Mouse (Mus musculus): ENCODE data around the gene Plod2. TPM values are rescaled to one million over a fixed set of nuclear protein-coding genes. Genes with fewer than 3 reads are reported as not detected.
A peak's percentile ranks its signal among the peaks of the same experiment; 100 is the strongest.

Plod2 gene
- polyA plus RNA-seq, 1 experiment from 2014 or later: 39.5 TPM

GRCm38 (mm10) chr9:92560840-92561547 lies 19.0 kb downstream of the Plod2 start:
- H3K27ac ChIP-seq: 0 out of 2 replicates have a peak overlapping the region, but pooled peaks have one; percentile 22
- 77% methylated on average over 6 of the region's 6 CpGs for WGBS

GRCm38 (mm10) chr9:92562416-92562815 lies 20.4 kb downstream of the Plod2 start:
- Histone ChIP-seq H3K27me3 (ENCODE audit: insufficient read depth, poor library complexity, severe bottlenecking) (no peaks in the 10 kb centered on the region), H3K27ac (no peak overlapping the region), H3K9me3 (no peaks in the 10 kb centered on the region), H3K36me3 (no peaks in the 10 kb centered on the region), H3K4me1 (peaks cover 26% of the 10 kb centered on the region; the same call in 1 of the 2 replicates), H3K4me3 (no peak overlapping the region)
- DNase-seq (ENCODE audit: low spot score): no peak
- WGBS: 67% methylated on average over 5 of the region's 5 CpGs

More at GRCm38 (mm10) chr9:92560840-92561547, 19.0 kb downstream of the Plod2 start:
- Histone ChIP-seq H3K27me3 (ENCODE audit: insufficient read depth, poor library complexity, severe bottlenecking) (no peaks in the 10 kb centered on the region), H3K4me1 (peaks cover 26% of the 10 kb centered on the region; the same call in 1 of the 2 replicates), H3K9me3 (no peaks in the 10 kb centered on the region), H3K36me3 (no peaks in the 10 kb centered on the region), H3K4me3 (no peak overlapping the region)
- DNase-seq (ENCODE audit: low spot score): no peak

- Histone ChIP-seq H3K27ac (no peak overlapping the region), H3K4me1 (peaks cover 26% of the 10 kb centered on the region; the same call in 1 of the 2 replicates), H3K27me3 (ENCODE audit: insufficient read depth, poor library complexity, severe bottlenecking) (no peaks in the 10 kb centered on the region), H3K4me3 (no peak overlapping the region), H3K9me3 (no peaks in the 10 kb centered on the region), H3K36me3 (no peaks in the 10 kb centered on the region)
- 91% methylated on average over 6 of the region's 6 CpGs for WGBS
- DNase-seq (ENCODE audit: low spot score): no peak
Observed at GRCm38 (mm10) chr9:92563306-92563705, 21.3 kb downstream of the Plod2 start.

- DNase-seq (ENCODE audit: low spot score): no peak
- no peaks in the 10 kb centered on the region for H3K36me3 ChIP-seq
- no peak overlapping the region for H3K4me3 ChIP-seq
- H3K27me3 ChIP-seq (ENCODE audit: insufficient read depth, poor library complexity, severe bottlenecking): no peaks in the 10 kb centered on the region
- WGBS: 97% methylated on average over 1 of the region's 1 CpGs
- no peaks in the 10 kb centered on the region for H3K9me3 ChIP-seq
- H3K4me1 ChIP-seq: peaks cover 26% of the 10 kb centered on the region; the same call in 1 of the 2 replicates
- H3K27ac ChIP-seq: no peak overlapping the region
Observed at GRCm38 (mm10) chr9:92564391-92564790, 22.4 kb downstream of the Plod2 start.

GRCm38 (mm10) chr9:92566234-92566633 lies 24.2 kb downstream of the Plod2 start:
- H3K9me3 ChIP-seq: no peaks in the 10 kb centered on the region
- H3K4me1 ChIP-seq: peaks cover 8% of the 10 kb centered on the region; the same call in 1 of the 2 replicates
- DNase-seq (ENCODE audit: low spot score): no peak
- H3K27me3 ChIP-seq (ENCODE audit: insufficient read depth, poor library complexity, severe bottlenecking): no peaks in the 10 kb centered on the region
- no peaks in the 10 kb centered on the region for H3K36me3 ChIP-seq
- WGBS: 66% methylated on average over 3 of the region's 3 CpGs
- no peak overlapping the region for H3K4me3 ChIP-seq
- no peak overlapping the region for H3K27ac ChIP-seq

GRCm38 (mm10) chr9:92567474-92567873 lies 25.5 kb downstream of the Plod2 start:
- H3K4me1 ChIP-seq: peaks cover 5% of the 10 kb centered on the region; the same call in 1 of the 2 replicates
- H3K36me3 ChIP-seq: no peaks in the 10 kb centered on the region
- H3K27me3 ChIP-seq (ENCODE audit: insufficient read depth, poor library complexity, severe bottlenecking): no peaks in the 10 kb centered on the region
- H3K9me3 ChIP-seq: no peaks in the 10 kb centered on the region
- no peak overlapping the region for H3K4me3 ChIP-seq
- no peak for DNase-seq (ENCODE audit: low spot score)
- H3K27ac ChIP-seq: no peak overlapping the region
- 67% methylated on average over 7 of the region's 7 CpGs for WGBS

GRCm38 (mm10) chr9:92568798-92569197 lies 26.8 kb downstream of the Plod2 start:
- no peak overlapping the region for H3K27ac ChIP-seq
- H3K36me3 ChIP-seq: no peaks in the 10 kb centered on the region
- H3K4me3 ChIP-seq: no peak overlapping the region
- no peaks in the 10 kb centered on the region for H3K27me3 ChIP-seq (ENCODE audit: insufficient read depth, poor library complexity, severe bottlenecking)
- 95% methylated on average over 3 of the region's 3 CpGs for WGBS
- H3K9me3 ChIP-seq: no peaks in the 10 kb centered on the region
- DNase-seq (ENCODE audit: low spot score): no peak
- peaks cover 4% of the 10 kb centered on the region; the same call in 1 of the 2 replicates for H3K4me1 ChIP-seq

- 80% methylated on average over 8 of the region's 8 CpGs for WGBS
- Histone ChIP-seq H3K4me1 (no peaks in the 10 kb centered on the region; the same call in 1 of the 2 replicates), H3K27me3 (ENCODE audit: insufficient read depth, poor library complexity, severe bottlenecking) (no peaks in the 10 kb centered on the region), H3K27ac (no peak overlapping the region), H3K9me3 (no peaks in the 10 kb centered on the region), H3K36me3 (0 out of 2 replicates have a peak, but pooled peaks cover 2% of the 10 kb centered on the region), H3K4me3 (no peak overlapping the region)
- no peak for DNase-seq (ENCODE audit: low spot score)
Observed at GRCm38 (mm10) chr9:92572376-92573108, 30.5 kb downstream of the Plod2 start.

- H3K4me1 ChIP-seq: peaks cover 10% of the 10 kb centered on the region; the same call in 1 of the 2 replicates
- whole genome bisulfite sequencing: 41% methylated on average over 5 of the region's 5 CpGs
- peaks cover 18% of the 10 kb centered on the region for H3K36me3 ChIP-seq
- H3K27ac ChIP-seq: peak overlapping the region; percentile 17; the same call in 1 of the 2 replicates
- H3K4me3 ChIP-seq: no peak overlapping the region
- H3K27me3 ChIP-seq (ENCODE audit: insufficient read depth, poor library complexity, severe bottlenecking): no peaks in the 10 kb centered on the region
- H3K9me3 ChIP-seq: no peaks in the 10 kb centered on the region
- no peak for DNase-seq (ENCODE audit: low spot score)
Observed at GRCm38 (mm10) chr9:92583876-92584275, 41.9 kb downstream of the Plod2 start.

GRCm38 (mm10) chr9:92586025-92586424 lies 44.0 kb downstream of the Plod2 start:
- DNase-seq (ENCODE audit: low spot score): no peak
- Histone ChIP-seq H3K36me3 (peaks cover 24% of the 10 kb centered on the region), H3K27ac (no peak overlapping the region), H3K4me1 (peaks cover 10% of the 10 kb centered on the region; the same call in 1 of the 2 replicates), H3K9me3 (no peaks in the 10 kb centered on the region), H3K4me3 (no peak overlapping the region), H3K27me3 (ENCODE audit: insufficient read depth, poor library complexity, severe bottlenecking) (no peaks in the 10 kb centered on the region)
- WGBS: 84% methylated on average over 1 of the region's 1 CpGs

- no peak overlapping the region for H3K27ac ChIP-seq
- peaks cover 26% of the 10 kb centered on the region for H3K36me3 ChIP-seq
- DNase-seq (ENCODE audit: low spot score): no peak
- 89% methylated on average over 8 of the region's 8 CpGs for WGBS
- no peak overlapping the region for H3K4me3 ChIP-seq
- no peaks in the 10 kb centered on the region for H3K9me3 ChIP-seq
- H3K27me3 ChIP-seq (ENCODE audit: insufficient read depth, poor library complexity, severe bottlenecking): no peaks in the 10 kb centered on the region
- peaks cover 10% of the 10 kb centered on the region; the same call in 1 of the 2 replicates for H3K4me1 ChIP-seq
Observed at GRCm38 (mm10) chr9:92587391-92587790, 45.4 kb downstream of the Plod2 start.

GRCm38 (mm10) chr9:92588226-92588625 lies 46.2 kb downstream of the Plod2 start:
- Histone ChIP-seq H3K4me1 (peaks cover 10% of the 10 kb centered on the region; the same call in 1 of the 2 replicates), H3K27ac (no peak overlapping the region), H3K9me3 (no peaks in the 10 kb centered on the region), H3K27me3 (ENCODE audit: insufficient read depth, poor library complexity, severe bottlenecking) (no peaks in the 10 kb centered on the region), H3K36me3 (peaks cover 29% of the 10 kb centered on the region), H3K4me3 (no peak overlapping the region)
- no peak for DNase-seq (ENCODE audit: low spot score)
- WGBS: 78% methylated on average over 1 of the region's 1 CpGs

GRCm38 (mm10) chr9:92589021-92589420 lies 47.0 kb downstream of the Plod2 start:
- 87% methylated on average over 5 of the region's 5 CpGs for WGBS

More at GRCm38 (mm10) chr9:92589021-92589420, 47.0 kb downstream of the Plod2 start:
- no peak for DNase-seq (ENCODE audit: low spot score)
- Histone ChIP-seq H3K27me3 (ENCODE audit: insufficient read depth, poor library complexity, severe bottlenecking) (no peaks in the 10 kb centered on the region), H3K36me3 (peaks cover 29% of the 10 kb centered on the region), H3K4me3 (no peak overlapping the region), H3K9me3 (no peaks in the 10 kb centered on the region), H3K27ac (no peak overlapping the region), H3K4me1 (peaks cover 4% of the 10 kb centered on the region; the same call in 1 of the 2 replicates)

Measured in heart, embryonic 10.5 days (tissue).